Mouse (Mus musculus) erythroblast, embryonic 14.5 days (primary cell): ENCODE results near the gene Arsg. TPM values are rescaled to one million over a fixed set of nuclear protein-coding genes. Genes with fewer than 3 reads are reported as not detected.

Source experiments
- H3K27me3 ChIP-seq: 2 replicates; pipeline ENCODE4 v1.6.1; 2012; ENCODE audit warnings: inconsistent platforms; ENCODE audit not compliant: control insufficient read depth
- H3K36me3 ChIP-seq: 2 replicates; pipeline ENCODE4 v1.6.1; 2012; ENCODE audit warnings: mild to moderate bottlenecking, inconsistent platforms; ENCODE audit not compliant: control insufficient read depth
- H3K4me1 ChIP-seq: 2 replicates; pipeline ENCODE4 v1.6.1; 2012; ENCODE audit warnings: inconsistent platforms; ENCODE audit not compliant: control insufficient read depth
- H3K4me3 ChIP-seq: replicated peaks from 2 replicates; pipeline ENCODE3; 2012; ENCODE audit warnings: moderate library complexity, mild to moderate bottlenecking, inconsistent platforms
- H3K9me3 ChIP-seq: 2 replicates; pipeline ENCODE4 v1.6.1; 2012; ENCODE audit warnings: low read length, inconsistent platforms, mixed read lengths; ENCODE audit not compliant: control insufficient read depth
- GATA1 ChIP-seq: IDR thresholded peaks from 2 replicates; pipeline ENCODE4 v1.6.1; 2012; ENCODE audit warnings: low read length, inconsistent platforms, mixed read lengths
- TAL1 ChIP-seq: IDR thresholded peaks from 3 replicates; pipeline ENCODE4 v1.6.1; 2012; ENCODE audit warnings: low read length, inconsistent platforms, mixed read lengths
- polyA plus RNA-seq: library from polyadenylated mRNA; stranded (reverse); fragments of >175 nt; gene quantifications from 2 replicates; pipeline ENCODE4 v1.2.3, GENCODE M21; 2012

The Arsg gene
- polyA plus RNA-seq, 1 experiment: 0.09 TPM

DNA sequence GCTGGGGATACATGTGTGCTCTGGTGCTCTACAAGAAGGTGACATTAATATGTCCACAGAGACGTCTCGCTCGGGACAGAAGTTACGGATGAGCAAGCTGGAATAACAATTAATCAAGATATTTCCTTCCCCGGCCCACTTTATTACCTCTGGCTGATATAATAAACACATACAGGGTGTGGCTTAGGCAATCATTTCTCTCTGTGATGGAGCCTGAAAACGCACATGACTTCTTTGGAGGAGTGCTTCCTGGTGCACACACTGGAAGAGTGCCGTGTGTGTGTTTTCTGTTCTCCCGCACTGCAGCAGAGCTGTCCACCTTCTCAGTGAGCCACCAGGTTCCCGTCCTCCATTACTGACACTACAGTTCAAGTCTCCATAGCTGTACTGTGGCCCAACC is 24.8 kb downstream of the Arsg start:
- no peaks in the 10 kb centered on the region for H3K9me3 ChIP-seq
- H3K4me3 ChIP-seq: no peak overlapping the region
- H3K4me1 ChIP-seq: peaks cover 77% of the 10 kb centered on the region
- no peak for TF ChIP-seq GATA1
- TF ChIP-seq TAL1: no peak
- no peaks in the 10 kb centered on the region; the same call in 1 of the 2 replicates for H3K36me3 ChIP-seq
- no peaks in the 10 kb centered on the region; the same call in 1 of the 2 replicates for H3K27me3 ChIP-seq

DNA sequence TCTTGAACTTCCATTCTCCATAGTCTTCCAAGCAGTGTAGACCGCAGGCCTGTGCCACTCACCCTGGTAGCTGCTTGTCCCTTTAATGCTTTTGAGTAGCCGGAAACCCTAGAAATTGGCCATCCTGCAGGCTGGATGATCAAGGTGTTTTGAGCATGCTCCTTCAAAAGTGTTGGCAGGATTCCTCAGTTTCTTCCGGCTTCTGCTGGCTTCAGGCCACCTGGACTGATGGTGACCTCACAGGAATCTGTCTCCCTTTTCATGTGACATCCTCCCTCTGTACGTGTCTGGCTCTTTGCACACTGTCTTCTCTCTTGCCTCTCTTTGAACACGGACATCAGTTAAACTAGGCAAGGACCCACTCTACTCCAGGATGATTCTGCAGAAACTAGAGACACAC is 27.0 kb downstream of the Arsg start:
- Histone ChIP-seq H3K4me3 (no peak overlapping the region), H3K9me3 (no peaks in the 10 kb centered on the region), H3K4me1 (peaks cover 58% of the 10 kb centered on the region), H3K36me3 (no peaks in the 10 kb centered on the region; the same call in 1 of the 2 replicates), H3K27me3 (no peaks in the 10 kb centered on the region; the same call in 1 of the 2 replicates)
- TF ChIP-seq TAL1: no peak
- TF ChIP-seq GATA1: no peak

DNA sequence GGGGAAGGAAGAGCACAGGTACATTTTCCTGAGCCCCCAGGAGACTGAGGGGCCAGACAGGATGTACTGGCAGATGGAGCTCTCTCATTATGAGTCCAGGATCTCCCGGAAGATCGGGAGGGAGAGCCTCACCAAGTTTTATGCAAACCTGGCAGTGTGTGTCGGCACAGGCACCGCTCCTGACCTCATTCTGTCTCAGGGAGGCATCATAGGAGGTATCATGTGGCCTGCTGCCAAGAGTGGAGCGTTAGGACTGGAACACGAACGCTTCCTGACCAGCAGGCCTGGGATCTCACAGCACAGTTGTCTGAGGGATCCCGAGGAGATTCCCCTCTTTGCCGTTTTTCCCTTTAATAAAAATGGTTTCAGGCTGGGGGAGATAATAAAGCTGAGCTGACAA is 31.8 kb downstream of the Arsg start:
- no peaks in the 10 kb centered on the region for H3K9me3 ChIP-seq
- TF ChIP-seq TAL1 (no peak), GATA1 (no peak)
- no peaks in the 10 kb centered on the region; the same call in 1 of the 2 replicates for H3K27me3 ChIP-seq
- H3K4me1 ChIP-seq: peaks cover 17% of the 10 kb centered on the region
- no peaks in the 10 kb centered on the region; the same call in 1 of the 2 replicates for H3K36me3 ChIP-seq
- H3K4me3 ChIP-seq: no peak overlapping the region

- H3K4me3 ChIP-seq: no peak overlapping the region
- H3K9me3 ChIP-seq: no peaks in the 10 kb centered on the region
- H3K36me3 ChIP-seq: no peaks in the 10 kb centered on the region
- H3K27me3 ChIP-seq: no peaks in the 10 kb centered on the region; the same call in 1 of the 2 replicates
- peaks cover 14% of the 10 kb centered on the region for H3K4me1 ChIP-seq
- TF ChIP-seq TAL1 (no peak), GATA1 (no peak)
These were observed 32.6 kb downstream of the Arsg start for GRCm38 (mm10) chr11:109505823-109506222.

DNA sequence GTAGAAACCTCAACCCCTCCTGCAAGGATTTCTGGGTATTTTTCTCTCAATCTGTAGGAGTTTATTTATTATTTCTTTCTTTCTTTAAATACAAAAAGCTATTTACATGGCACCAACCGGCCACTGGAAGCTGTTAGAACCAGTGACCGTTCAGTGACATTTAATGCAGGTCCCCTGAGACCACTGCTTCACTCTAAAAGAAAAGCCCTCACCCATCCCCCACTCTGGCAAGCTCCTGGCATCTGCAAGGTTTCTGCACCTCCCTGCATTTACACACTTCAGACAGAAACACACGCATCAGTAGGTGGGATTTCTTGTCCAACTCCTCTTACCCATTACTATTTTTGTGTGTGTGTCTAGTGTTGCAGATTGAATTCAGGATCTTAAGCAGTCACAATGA is 33.9 kb downstream of the Arsg start:
- no peaks in the 10 kb centered on the region for H3K9me3 ChIP-seq
- H3K4me1 ChIP-seq: peaks cover 11% of the 10 kb centered on the region

GRCm38 (mm10) chr11:109512995-109513675 is 40.0 kb downstream of the Arsg start:
- Histone ChIP-seq H3K4me1 (peaks cover 26% of the 10 kb centered on the region), H3K27me3 (peaks cover 6% of the 10 kb centered on the region), H3K9me3 (no peaks in the 10 kb centered on the region), H3K4me3 (no peak overlapping the region), H3K36me3 (no peaks in the 10 kb centered on the region)
- TF ChIP-seq TAL1 (no peak), GATA1 (no peak)

More for the DNA sequence above, 33.9 kb downstream of the Arsg start:
- Histone ChIP-seq H3K36me3 (no peaks in the 10 kb centered on the region), H3K27me3 (no peaks in the 10 kb centered on the region; the same call in 1 of the 2 replicates), H3K4me3 (no peak overlapping the region)
- TF ChIP-seq TAL1 (no peak), GATA1 (no peak)

- H3K9me3 ChIP-seq: no peaks in the 10 kb centered on the region
- peaks cover 6% of the 10 kb centered on the region for H3K27me3 ChIP-seq
- no peaks in the 10 kb centered on the region for H3K36me3 ChIP-seq
- TF ChIP-seq TAL1 (no peak), GATA1 (no peak)
- peaks cover 34% of the 10 kb centered on the region for H3K4me1 ChIP-seq
- H3K4me3 ChIP-seq: no peak overlapping the region
These were observed 41.0 kb downstream of the Arsg start for GRCm38 (mm10) chr11:109514064-109514612.

- Histone ChIP-seq H3K9me3 (no peaks in the 10 kb centered on the region), H3K4me3 (no peak overlapping the region)
- TF ChIP-seq TAL1 (no peak), GATA1 (no peak)
These were observed 44.2 kb downstream of the Arsg start for GRCm38 (mm10) chr11:109517330-109517729.

GRCm38 (mm10) chr11:109517816-109518215 is 44.6 kb downstream of the Arsg start:
- H3K36me3 ChIP-seq: no peaks in the 10 kb centered on the region
- H3K27me3 ChIP-seq: peaks cover 6% of the 10 kb centered on the region
- TF ChIP-seq GATA1 (no peak), TAL1 (no peak)

More at GRCm38 (mm10) chr11:109517330-109517729, 44.2 kb downstream of the Arsg start:
- no peaks in the 10 kb centered on the region for H3K36me3 ChIP-seq
- H3K27me3 ChIP-seq: peaks cover 6% of the 10 kb centered on the region
- peaks cover 54% of the 10 kb centered on the region for H3K4me1 ChIP-seq

GRCm38 (mm10) chr11:109520958-109521357 is 47.8 kb downstream of the Arsg start:
- Histone ChIP-seq H3K4me1 (peaks cover 49% of the 10 kb centered on the region), H3K9me3 (no peaks in the 10 kb centered on the region), H3K36me3 (no peaks in the 10 kb centered on the region), H3K27me3 (peaks cover 6% of the 10 kb centered on the region), H3K4me3 (no peak overlapping the region)
- TF ChIP-seq GATA1 (no peak), TAL1 (no peak)

More at GRCm38 (mm10) chr11:109517816-109518215, 44.6 kb downstream of the Arsg start:
- Histone ChIP-seq H3K4me1 (peaks cover 54% of the 10 kb centered on the region), H3K4me3 (no peak overlapping the region), H3K9me3 (no peaks in the 10 kb centered on the region)
